Mouse (Mus musculus) bone marrow, adult 2 months (tissue): Measurements from ENCODE around the gene Fdx1.

Experiments used
- CTCF ChIP-seq: fragments of 200-500 bp; IDR thresholded peaks from 2 replicates; pipeline ENCODE4 v1.5.1; 2011; ENCODE audit warnings: low read length, control low read depth; ENCODE audit not compliant: control insufficient read depth, insufficient read depth
- POLR2A ChIP-seq: fragments of 200-500 bp; IDR thresholded peaks from 2 replicates; pipeline ENCODE4 v1.6.1; 2011; ENCODE audit warnings: low read depth, mild to moderate bottlenecking, control low read depth, low read length, borderline replicate concordance; ENCODE audit not compliant: control insufficient read depth

- TF ChIP-seq CTCF (peak; percentile 47; the same call in 1 of the 2 replicates), POLR2A (no peak)
Observed at GRCm38 (mm10) chr9:51993486-51994275, 30.3 kb upstream of the Fdx1 start.
